Mouse (Mus musculus) G1E (cell line): ENCODE measurements around the gene Akr1c18.

Source experiments
- CTCF ChIP-seq: IDR thresholded peaks from 2 replicates; pipeline ENCODE4 v1.5.1; 2012; ENCODE audit warnings: low read depth, low read length, inconsistent platforms, mixed read lengths
- TAL1 ChIP-seq: conservative IDR thresholded peaks from 2 replicates; pipeline ENCODE4 v1.6.1; 2012; ENCODE audit warnings: low read depth, low read length, inconsistent platforms, mixed read lengths

DNA sequence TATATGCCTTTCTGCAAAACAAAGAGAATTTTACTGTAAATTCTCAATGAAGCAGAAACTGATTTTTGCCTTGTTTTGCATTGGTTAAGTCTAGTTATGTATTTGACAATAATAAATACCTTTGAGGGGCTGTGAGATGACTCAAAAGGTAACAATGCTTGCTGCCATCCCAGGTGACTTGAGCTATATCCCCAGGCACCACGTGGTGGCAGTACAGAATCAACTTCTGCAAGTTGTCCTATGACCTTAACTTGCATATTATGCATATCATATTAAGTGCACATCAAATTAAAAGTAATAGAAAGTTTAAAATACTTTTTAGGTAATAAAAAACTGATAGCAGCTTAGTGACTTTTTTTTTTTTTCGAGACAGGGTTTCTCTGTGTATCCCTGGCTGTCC is 17.4 kb downstream of the Akr1c18 start:
- TF ChIP-seq CTCF: no peak
- TF ChIP-seq TAL1: no peak
